12 mouse cellular contexts compared by ENCODE assay signal in the genomic region with DNA sequence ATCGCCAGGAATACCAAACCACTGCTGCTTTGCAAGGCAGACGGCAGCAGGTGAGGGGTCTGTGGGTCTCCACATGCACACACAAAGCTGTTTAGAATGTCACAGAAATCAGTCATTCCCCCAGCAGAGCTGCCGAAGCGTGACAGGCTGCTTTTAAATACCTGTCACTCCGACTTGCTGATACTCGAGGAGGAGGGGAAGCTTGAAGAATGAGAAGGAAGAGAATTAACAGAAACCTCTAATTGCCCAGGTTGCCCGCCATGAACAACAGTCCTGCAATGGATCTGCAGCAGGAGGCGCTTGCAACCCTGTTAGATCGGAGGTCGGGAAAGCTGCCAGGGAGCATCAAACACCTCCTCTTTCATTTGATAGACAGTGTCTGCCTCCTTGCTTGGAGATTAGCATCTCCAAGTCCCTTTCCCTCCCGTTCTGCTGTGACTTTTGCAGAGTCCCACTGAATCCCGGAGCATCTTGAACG.
DNase-seq lines count a peak whose midpoint lies in the region; ATAC-seq and TF ChIP-seq lines count a peak whose summit lies in the region.
"Had no signal": no experiment of that assay in that cellular context is flagged by ENCODE, and none has a peak within 500 bp of the region (broad histone marks: within the 10 kb centered on the region; RNA-seq: fewer than 3 reads in every experiment).

No protein-coding gene starts in this region.

- intact Hi-C loops in heart, adult 2 months (cut with DNase I), result no loop called here
- intact Hi-C loops in heart, postnatal 10 days (cut with DNase I), result no loop called here

- WGBS in forebrain, embryonic 15.5 days, result 13% methylated on average over 13 of the region's 13 CpGs
- WGBS in heart, adult 2 months, result 55% methylated on average over 13 of the region's 13 CpGs

- H3K27ac ChIP-seq in forebrain, embryonic 15.5 days (replicated peaks), result peak overlapping the region; percentile 79
- H3K27ac ChIP-seq in heart, adult 2 months, result no peak overlapping the region
- H3K27ac ChIP-seq: limb, embryonic 12.5 days; midbrain, embryonic 12.5 days had no signal

- peak; percentile 71 for ATAC-seq in forebrain, embryonic 15.5 days (replicated peaks)

- no peak for TF ChIP-seq CTCF in heart, adult 2 months (IDR thresholded peaks at IDR 0.05)

- no peaks in the 10 kb centered on the region for H3K79me2 ChIP-seq in heart, adult 2 months (replicated peaks; ENCODE audit: control insufficient read depth, insufficient read depth, low read length)

- no peaks in the 10 kb centered on the region for H3K9me3 ChIP-seq in forebrain, embryonic 15.5 days
- H3K9me3 ChIP-seq: limb, embryonic 12.5 days; midbrain, embryonic 12.5 days had no signal

- H3K4me1 ChIP-seq in forebrain, embryonic 15.5 days, result peaks cover 20% of the 10 kb centered on the region
- no peaks in the 10 kb centered on the region for H3K4me1 ChIP-seq in heart, adult 2 months (ENCODE audit: control insufficient read depth, insufficient read depth, low read length)

- TF ChIP-seq POLR2A in heart, adult 2 months (IDR thresholded peaks at IDR 0.05; ENCODE audit: insufficient read depth, low read depth, low read length), result no peak

- DNase-seq in right cerebral cortex, adult 18-20 months, result peak; percentile 15
- DNase-seq in right cerebral cortex, postnatal 25 days, result no peak
- peak; percentile 10 for DNase-seq in layer of hippocampus, adult 9-11 months
- peak; percentile 60 for DNase-seq in retina, postnatal 1 day
- DNase-seq in heart, adult 2 months, result no peak
- DNase-seq in heart, postnatal 10 days, result no peak
- no peak for DNase-seq in kidney, adult 18-20 months
- DNase-seq: heart, adult 11 months; lung, embryonic 14.5 days had no signal

- no peak for TF ChIP-seq EP300 in heart, adult 2 months (IDR thresholded peaks at IDR 0.05; ENCODE audit: insufficient read depth, low read depth, low read length)

- H3K4me3 ChIP-seq in forebrain, embryonic 15.5 days, result no peak overlapping the region
- H3K4me3 ChIP-seq in heart, adult 2 months, result no peak overlapping the region
- H3K4me3 ChIP-seq: limb, embryonic 12.5 days; midbrain, embryonic 12.5 days had no signal

- no peaks in the 10 kb centered on the region for H3K27me3 ChIP-seq in forebrain, embryonic 15.5 days
- peaks cover 1% of the 10 kb centered on the region; the same call in 1 of the 2 replicates for H3K27me3 ChIP-seq in heart, adult 2 months (ENCODE audit: control insufficient read depth, insufficient read depth, low read length)
- H3K27me3 ChIP-seq: limb, embryonic 12.5 days; midbrain, embryonic 12.5 days had no signal

- H3K36me3 ChIP-seq in forebrain, embryonic 15.5 days, result no peaks in the 10 kb centered on the region
- no peaks in the 10 kb centered on the region for H3K36me3 ChIP-seq in heart, adult 2 months (ENCODE audit: control insufficient read depth, insufficient read depth, low read length)
- H3K36me3 ChIP-seq: limb, embryonic 12.5 days; midbrain, embryonic 12.5 days had no signal

- H3K9ac ChIP-seq in forebrain, embryonic 15.5 days (replicated peaks), result 0 out of 2 replicates have a peak overlapping the region, but pooled peaks have one; percentile 1
- H3K9ac ChIP-seq in heart, adult 2 months (ENCODE audit: low read depth, low read length), result no peak overlapping the region
- H3K9ac ChIP-seq: limb, embryonic 12.5 days; lung, embryonic 14.5 days; midbrain, embryonic 12.5 days had no signal

- H3K4me2 ChIP-seq in forebrain, embryonic 15.5 days (replicated peaks), result peak overlapping the region; percentile 22
- H3K4me2 ChIP-seq: limb, embryonic 12.5 days; lung, embryonic 14.5 days; midbrain, embryonic 12.5 days had no signal

Comparison
In these comparisons a context has a peak if more than half of its experiments do, and no peak if none do; other contexts are left out.
1. DNase-seq: peak in right cerebral cortex, adult 18-20 months (single experiment), layer of hippocampus, adult 9-11 months (single experiment) and retina, postnatal 1 day (single experiment); none in right cerebral cortex, postnatal 25 days (single experiment), heart, adult 2 months (0 of 2), heart, postnatal 10 days (0 of 2) and kidney, adult 18-20 months (single experiment).